Mouse (Mus musculus): ENCODE results near the gene Gm16867. TPM values are rescaled to one million over a fixed set of nuclear protein-coding genes. Genes with fewer than 3 reads are reported as not detected.
"Not testable (repeated sequence)": the region's sequence is repeated elsewhere in the genome, so short reads cannot be mapped to it uniquely, and the experiment has no call there.

The Gm16867 gene
- total and polyA plus RNA-seq, 3 experiments, result 1.8 to 4.1 (median 2.2) TPM

DNA sequence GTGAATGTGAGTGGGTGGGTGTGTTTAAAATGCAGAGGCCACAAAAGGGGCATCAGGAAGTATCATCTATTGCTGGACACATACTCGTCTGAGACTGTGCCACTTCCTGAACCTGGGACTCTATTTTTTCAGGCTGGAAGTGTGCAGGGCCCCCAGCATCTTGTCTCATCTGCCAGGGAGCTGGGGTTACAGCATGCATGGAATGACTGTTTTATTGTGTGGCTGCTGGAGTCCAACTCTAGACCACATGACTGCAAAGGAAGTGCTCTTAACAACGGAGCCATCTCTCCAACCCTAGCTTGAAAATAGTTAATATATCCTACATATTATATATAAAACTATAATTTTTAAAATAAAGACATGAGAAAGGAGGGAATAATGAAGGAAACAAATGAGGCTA, 29.8 kb downstream of the Gm16867 start:
- DNase-seq; H3K27me3 ChIP-seq (ENCODE audit: control insufficient read depth, insufficient read depth, low read length); H3K4me3 ChIP-seq; H3K79me2 ChIP-seq (replicated peaks; ENCODE audit: control insufficient read depth, insufficient read depth, low read length); H3K9ac ChIP-seq (ENCODE audit: low read depth, low read length); H3K36me3 ChIP-seq (ENCODE audit: control insufficient read depth, insufficient read depth, low read length); H3K27ac ChIP-seq; H3K4me1 ChIP-seq (ENCODE audit: control insufficient read depth, insufficient read depth, low read length); intact Hi-C loops (cut with DNase I): not testable (repeated sequence)
- WGBS, result no CpG with 5 or more reads among the region's 2 CpGs

- intact Hi-C loops (cut with DNase I); H3K27me3 ChIP-seq (ENCODE audit: control insufficient read depth, insufficient read depth, low read length); H3K27ac ChIP-seq; H3K9ac ChIP-seq (ENCODE audit: low read depth, low read length); H3K79me2 ChIP-seq (replicated peaks; ENCODE audit: control insufficient read depth, insufficient read depth, low read length); H3K36me3 ChIP-seq (ENCODE audit: control insufficient read depth, insufficient read depth, low read length); H3K4me3 ChIP-seq; H3K4me1 ChIP-seq (ENCODE audit: control insufficient read depth, insufficient read depth, low read length); DNase-seq: not testable (repeated sequence)
- WGBS, result no CpG with 5 or more reads among the region's 8 CpGs
Observed at GRCm38 (mm10) chr14:69470122-69470708, 32.9 kb downstream of the Gm16867 start.

GRCm38 (mm10) chr14:69467612-69468366, 35.4 kb downstream of the Gm16867 start:
- H3K27ac ChIP-seq; H3K36me3 ChIP-seq (ENCODE audit: control insufficient read depth, insufficient read depth, low read length); H3K4me1 ChIP-seq (ENCODE audit: control insufficient read depth, insufficient read depth, low read length); H3K27me3 ChIP-seq (ENCODE audit: control insufficient read depth, insufficient read depth, low read length); H3K4me3 ChIP-seq; H3K9ac ChIP-seq (ENCODE audit: low read depth, low read length); H3K79me2 ChIP-seq (replicated peaks; ENCODE audit: control insufficient read depth, insufficient read depth, low read length); DNase-seq; intact Hi-C loops (cut with DNase I): not testable (repeated sequence)
- WGBS, result no CpG with 5 or more reads among the region's 17 CpGs

GRCm38 (mm10) chr14:69464465-69464864, 38.7 kb downstream of the Gm16867 start:
- H3K27me3 ChIP-seq (ENCODE audit: control insufficient read depth, insufficient read depth, low read length); DNase-seq; H3K36me3 ChIP-seq (ENCODE audit: control insufficient read depth, insufficient read depth, low read length); intact Hi-C loops (cut with DNase I); H3K27ac ChIP-seq; H3K9ac ChIP-seq (ENCODE audit: low read depth, low read length); H3K79me2 ChIP-seq (replicated peaks; ENCODE audit: control insufficient read depth, insufficient read depth, low read length); H3K4me3 ChIP-seq; H3K4me1 ChIP-seq (ENCODE audit: control insufficient read depth, insufficient read depth, low read length): not testable (repeated sequence)
- WGBS, result no CpG with 5 or more reads among the region's 4 CpGs

- H3K27me3 ChIP-seq (ENCODE audit: control insufficient read depth, insufficient read depth, low read length); intact Hi-C loops (cut with DNase I); H3K79me2 ChIP-seq (replicated peaks; ENCODE audit: control insufficient read depth, insufficient read depth, low read length); H3K36me3 ChIP-seq (ENCODE audit: control insufficient read depth, insufficient read depth, low read length); H3K9ac ChIP-seq (ENCODE audit: low read depth, low read length); DNase-seq; H3K4me1 ChIP-seq (ENCODE audit: control insufficient read depth, insufficient read depth, low read length); H3K4me3 ChIP-seq; H3K27ac ChIP-seq: not testable (repeated sequence)
- WGBS, result no CpG with 5 or more reads among the region's 5 CpGs
Observed at GRCm38 (mm10) chr14:69457691-69458090, 45.5 kb downstream of the Gm16867 start.

DNA sequence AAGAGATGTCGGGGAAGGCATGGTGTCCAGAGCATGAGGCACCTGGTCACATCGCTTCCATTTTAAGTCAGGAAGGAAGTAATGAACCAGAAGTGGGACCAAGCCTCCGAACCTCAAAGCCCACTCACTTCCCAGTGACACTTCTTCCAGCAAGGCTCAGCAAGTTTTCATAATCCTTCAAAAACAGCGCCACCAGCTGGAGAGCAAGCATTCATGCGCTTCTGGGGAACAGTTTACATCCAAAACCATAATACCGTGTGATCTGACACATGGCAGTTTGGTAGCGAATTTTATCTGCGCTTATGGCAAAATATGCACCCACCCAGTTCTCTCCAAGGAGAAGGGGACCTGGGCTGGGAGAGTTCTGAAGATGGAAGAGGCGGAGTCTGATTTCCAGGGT, 48.5 kb downstream of the Gm16867 start:
- H3K36me3 ChIP-seq (ENCODE audit: control insufficient read depth, insufficient read depth, low read length); H3K4me1 ChIP-seq (ENCODE audit: control insufficient read depth, insufficient read depth, low read length); H3K27me3 ChIP-seq (ENCODE audit: control insufficient read depth, insufficient read depth, low read length); H3K4me3 ChIP-seq; H3K79me2 ChIP-seq (replicated peaks; ENCODE audit: control insufficient read depth, insufficient read depth, low read length); H3K9ac ChIP-seq (ENCODE audit: low read depth, low read length); DNase-seq; intact Hi-C loops (cut with DNase I); H3K27ac ChIP-seq: not testable (repeated sequence)
- WGBS, result no CpG with 5 or more reads among the region's 9 CpGs

GRCm38 (mm10) chr14:69448845-69449244, 54.3 kb downstream of the Gm16867 start:
- H3K9ac ChIP-seq (ENCODE audit: low read depth, low read length); H3K4me1 ChIP-seq (ENCODE audit: control insufficient read depth, insufficient read depth, low read length); H3K27ac ChIP-seq; H3K27me3 ChIP-seq (ENCODE audit: control insufficient read depth, insufficient read depth, low read length); DNase-seq; intact Hi-C loops (cut with DNase I); H3K36me3 ChIP-seq (ENCODE audit: control insufficient read depth, insufficient read depth, low read length); H3K4me3 ChIP-seq; H3K79me2 ChIP-seq (replicated peaks; ENCODE audit: control insufficient read depth, insufficient read depth, low read length): not testable (repeated sequence)
- no CpG with 5 or more reads among the region's 10 CpGs for WGBS

DNA sequence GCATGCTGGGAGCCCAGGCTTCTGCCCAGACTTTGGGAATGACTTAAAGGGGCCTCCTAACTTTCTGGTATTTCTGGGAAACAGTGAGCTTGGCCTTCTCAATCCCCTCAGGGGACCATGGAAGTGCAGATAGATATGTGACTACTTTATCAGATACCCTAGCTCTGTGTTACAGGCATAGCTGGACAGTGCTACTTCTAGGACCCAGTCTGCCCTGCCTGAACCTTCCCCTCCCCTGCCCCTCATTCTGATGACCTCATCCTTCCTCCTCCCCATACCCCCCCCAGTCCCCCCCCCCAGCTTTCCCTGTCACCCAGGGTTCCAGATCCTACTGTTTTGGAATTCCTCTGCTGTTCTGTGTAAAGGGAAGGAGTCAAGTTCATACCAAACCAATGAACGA, 56.2 kb downstream of the Gm16867 start:
- DNase-seq; intact Hi-C loops (cut with DNase I); H3K79me2 ChIP-seq (replicated peaks; ENCODE audit: control insufficient read depth, insufficient read depth, low read length); H3K4me3 ChIP-seq; H3K27me3 ChIP-seq (ENCODE audit: control insufficient read depth, insufficient read depth, low read length); H3K4me1 ChIP-seq (ENCODE audit: control insufficient read depth, insufficient read depth, low read length); H3K27ac ChIP-seq; H3K9ac ChIP-seq (ENCODE audit: low read depth, low read length); H3K36me3 ChIP-seq (ENCODE audit: control insufficient read depth, insufficient read depth, low read length): not testable (repeated sequence)
- no CpG with 5 or more reads among the region's 1 CpGs for WGBS

DNA sequence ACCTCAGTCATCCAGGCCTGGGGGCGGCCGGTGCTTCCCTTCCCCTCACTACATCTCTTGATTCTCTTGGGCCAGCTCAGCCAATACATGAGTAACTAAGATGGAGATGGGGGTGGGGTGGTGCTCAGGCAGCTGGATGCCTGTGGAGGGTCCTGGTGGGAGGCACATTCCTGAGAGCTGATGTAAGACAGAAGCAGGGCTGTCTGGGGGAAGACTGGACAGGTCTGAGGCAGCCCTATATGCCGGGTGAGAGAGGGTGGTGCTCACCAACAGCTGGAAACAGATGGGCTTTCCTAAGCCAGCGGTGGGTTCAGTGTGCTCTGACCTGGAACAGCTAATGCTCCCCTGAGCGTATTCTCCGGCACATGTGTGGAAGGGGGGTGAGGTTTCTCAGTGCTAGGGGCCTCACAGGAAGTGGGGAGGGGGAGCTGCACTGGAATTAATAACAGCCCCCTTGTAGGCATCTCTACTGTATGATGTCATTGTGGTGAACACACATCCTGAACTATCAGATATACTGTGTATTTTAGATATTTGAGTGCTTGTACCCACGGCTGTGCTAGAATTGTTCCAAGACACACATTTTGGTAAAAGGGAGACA, 60.0 kb downstream of the Gm16867 start:
- H3K79me2 ChIP-seq (replicated peaks; ENCODE audit: control insufficient read depth, insufficient read depth, low read length); intact Hi-C loops (cut with DNase I); H3K4me1 ChIP-seq (ENCODE audit: control insufficient read depth, insufficient read depth, low read length); H3K27ac ChIP-seq; H3K27me3 ChIP-seq (ENCODE audit: control insufficient read depth, insufficient read depth, low read length); H3K4me3 ChIP-seq; DNase-seq; H3K36me3 ChIP-seq (ENCODE audit: control insufficient read depth, insufficient read depth, low read length); H3K9ac ChIP-seq (ENCODE audit: low read depth, low read length): not testable (repeated sequence)
- WGBS, result no CpG with 5 or more reads among the region's 7 CpGs

DNA sequence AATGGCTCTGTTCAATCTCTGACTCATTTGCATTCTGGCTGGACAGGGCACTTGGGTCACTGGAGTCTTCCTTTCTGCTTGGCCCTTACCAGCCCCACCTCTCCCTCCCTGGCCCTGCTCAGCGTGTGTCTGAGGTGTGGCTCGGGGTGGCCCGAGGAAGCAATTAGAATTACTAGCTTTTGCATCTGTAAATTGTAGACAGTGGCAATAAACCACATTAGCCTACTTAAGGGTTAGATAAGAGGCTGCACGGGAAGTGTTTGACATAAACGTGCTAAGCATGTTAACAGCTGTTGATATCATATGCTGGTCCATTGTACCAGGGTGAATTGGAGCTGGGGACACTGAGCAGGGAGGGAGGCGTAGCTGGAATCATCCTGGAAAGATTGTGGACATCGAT, 62.2 kb downstream of the Gm16867 start:
- H3K4me3 ChIP-seq; H3K79me2 ChIP-seq (replicated peaks; ENCODE audit: control insufficient read depth, insufficient read depth, low read length); DNase-seq; intact Hi-C loops (cut with DNase I); H3K27ac ChIP-seq; H3K4me1 ChIP-seq (ENCODE audit: control insufficient read depth, insufficient read depth, low read length); H3K9ac ChIP-seq (ENCODE audit: low read depth, low read length); H3K36me3 ChIP-seq (ENCODE audit: control insufficient read depth, insufficient read depth, low read length); H3K27me3 ChIP-seq (ENCODE audit: control insufficient read depth, insufficient read depth, low read length): not testable (repeated sequence)
- WGBS, result no CpG with 5 or more reads among the region's 7 CpGs

All from heart, adult 2 months (tissue).